Mouse (Mus musculus) C2C12 (cell line): ENCODE data around the gene Lzts2.

Experiments
- CTCF ChIP-seq: IDR thresholded peaks from one replicate; pipeline ENCODE4 v1.5.1; 2011; ENCODE audit not compliant: control insufficient read depth, insufficient read depth, insufficient read length
- MAX ChIP-seq: IDR thresholded peaks from one replicate; pipeline ENCODE4 v1.6.1; 2011; ENCODE audit warnings: mild to moderate bottlenecking, control low read depth
- USF1 ChIP-seq: IDR thresholded peaks from one replicate; pipeline ENCODE4 v1.6.1; 2011; ENCODE audit warnings: low read depth, mild to moderate bottlenecking, control low read depth, moderate library complexity

DNA sequence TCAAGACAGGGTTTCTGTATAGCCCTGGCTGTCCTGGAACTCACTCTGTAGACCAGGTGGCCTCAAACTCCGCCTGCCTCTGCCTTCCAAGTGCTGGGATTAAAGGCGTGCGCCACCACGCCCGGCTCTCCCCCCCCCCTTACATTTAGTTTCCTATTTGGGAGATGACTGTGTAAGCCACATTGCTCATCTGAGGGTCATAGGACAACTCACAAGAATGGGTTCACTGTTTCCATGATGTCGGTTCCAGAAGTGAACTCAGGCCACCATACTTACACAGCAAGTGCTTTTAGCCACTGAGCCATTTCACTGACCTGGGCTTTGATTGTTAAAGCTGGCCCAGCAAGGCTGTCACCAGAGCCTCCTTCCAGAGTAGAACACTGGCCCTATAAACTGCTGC lies 37.1 kb upstream of the Lzts2 start:
- TF ChIP-seq MAX (no peak), CTCF (no peak), USF1 (no peak)
